Mouse (Mus musculus) layer of hippocampus, adult 18-20 months (tissue): ENCODE measurements around the gene Mogat2. TPM values are rescaled to one million over a fixed set of nuclear protein-coding genes. Genes with fewer than 3 reads are reported as not detected.

ENCODE experiments used
- DNase-seq, 2 experiments: peaks; one replicate each; pipeline ENCODE4 v3.0.0; 2022; ENCODE audit warnings: low spot score in 2 of 2
- total RNA-seq, 2 experiments: library from RNA; stranded (reverse); gene quantifications; 2 replicates each; pipeline ENCODE4 v1.2.3; 2021

Gene Mogat2
- total RNA-seq, 2 experiments from 2014 or later = not detected

- DNase-seq = no peak
Measured at GRCm38 (mm10) chr7:99199451-99200175, 38.8 kb downstream of the Mogat2 start.

- peak in 1 of 2 experiments; percentile 66 for DNase-seq
Measured at GRCm38 (mm10) chr7:99198811-99199210, 39.6 kb downstream of the Mogat2 start.

- no peak for DNase-seq
Measured at GRCm38 (mm10) chr7:99194511-99194910, 43.9 kb downstream of the Mogat2 start.

GRCm38 (mm10) chr7:99193926-99194325, 44.5 kb downstream of the Mogat2 start:
- DNase-seq = no peak

GRCm38 (mm10) chr7:99191411-99191810, 47.0 kb downstream of the Mogat2 start:
- no peak for DNase-seq

- DNase-seq = no peak
Measured at GRCm38 (mm10) chr7:99189885-99190284, 48.5 kb downstream of the Mogat2 start.

- DNase-seq = no peak
Measured at GRCm38 (mm10) chr7:99188630-99189029, 49.8 kb downstream of the Mogat2 start.

- no peak for DNase-seq
Measured at GRCm38 (mm10) chr7:99187451-99187850, 51.0 kb downstream of the Mogat2 start.

- no peak for DNase-seq
Measured at GRCm38 (mm10) chr7:99185405-99185804, 53.0 kb downstream of the Mogat2 start.

- DNase-seq = no peak
Measured at GRCm38 (mm10) chr7:99183751-99184150, 54.7 kb downstream of the Mogat2 start.

GRCm38 (mm10) chr7:99182432-99183172, 55.8 kb downstream of the Mogat2 start, which contains the start of gene Dgat2:
TSS of gene Dgat2 (minus strand) at chr7:99182719.
- DNase-seq = peak; percentile 87 to 95

- DNase-seq = peak in 1 of 2 experiments; percentile 60
Measured at GRCm38 (mm10) chr7:99181619-99182431, 56.6 kb downstream of the Mogat2 start.

- DNase-seq = no peak
Measured at GRCm38 (mm10) chr7:99180162-99180561, 58.3 kb downstream of the Mogat2 start.

- no peak for DNase-seq
Measured at GRCm38 (mm10) chr7:99179271-99179670, 59.1 kb downstream of the Mogat2 start.

GRCm38 (mm10) chr7:99177386-99177785, 61.0 kb downstream of the Mogat2 start:
- DNase-seq = no peak

GRCm38 (mm10) chr7:99175666-99176065, 62.8 kb downstream of the Mogat2 start:
- DNase-seq = no peak

- no peak for DNase-seq
Measured at GRCm38 (mm10) chr7:99175118-99175517, 63.3 kb downstream of the Mogat2 start.

GRCm38 (mm10) chr7:99174006-99174405, 64.4 kb downstream of the Mogat2 start:
- no peak for DNase-seq

- DNase-seq = no peak
Measured at GRCm38 (mm10) chr7:99172898-99173297, 65.5 kb downstream of the Mogat2 start.

GRCm38 (mm10) chr7:99171730-99172463, 66.5 kb downstream of the Mogat2 start:
- DNase-seq = no peak

- no peak for DNase-seq
Measured at GRCm38 (mm10) chr7:99170519-99170918, 67.9 kb downstream of the Mogat2 start.
